Mouse (Mus musculus) lung, embryonic 15.5 days (tissue): ENCODE results near the gene Srpx. TPM values are rescaled to one million over a fixed set of nuclear protein-coding genes. Genes with fewer than 3 reads are reported as not detected.

Experiments used
- ATAC-seq: fragments of 200-750 bp; cut with Nextera tagmentation; 2 replicates; pipeline ENCODE4 v1.8.0; 2017; ENCODE audit warnings: moderate number of reproducible peaks, borderline replicate concordance; ENCODE audit not compliant: low FRiP score, low TSS enrichment; ENCODE audit errors: extremely low read depth
- H3K27ac ChIP-seq: fragments of 300-500 bp; sonication (generic); 2 replicates; pipeline ENCODE4 v1.5.1; 2015; ENCODE audit warnings: moderate library complexity, mild to moderate bottlenecking, inconsistent platforms
- H3K27me3 ChIP-seq: fragments of 300-500 bp; sonication (generic); 2 replicates; pipeline ENCODE4 v1.6.1; 2015; ENCODE audit warnings: inconsistent platforms
- H3K36me3 ChIP-seq: fragments of 300-500 bp; sonication (generic); 2 replicates; pipeline ENCODE4 v1.6.1; 2015; ENCODE audit warnings: inconsistent platforms
- H3K4me1 ChIP-seq: fragments of 300-500 bp; sonication (generic); 2 replicates; pipeline ENCODE4 v1.6.1; 2015; ENCODE audit warnings: inconsistent platforms
- H3K4me2 ChIP-seq: fragments of 300-500 bp; sonication (generic); 2 replicates; pipeline ENCODE4 v1.6.1; 2015; ENCODE audit warnings: inconsistent platforms, mild to moderate bottlenecking, moderate library complexity
- H3K4me3 ChIP-seq: fragments of 300-500 bp; sonication (generic); 2 replicates; pipeline ENCODE4 v1.5.1; 2015; ENCODE audit warnings: mild to moderate bottlenecking, inconsistent platforms
- H3K9ac ChIP-seq: fragments of 300-500 bp; sonication (generic); 2 replicates; pipeline ENCODE4 v1.6.1; 2015; ENCODE audit warnings: inconsistent platforms
- H3K9me3 ChIP-seq: fragments of 300-500 bp; sonication (generic); 2 replicates; pipeline ENCODE4 v1.6.1; 2016; ENCODE audit warnings: inconsistent platforms
- WGBS: fragments of 180-500 bp; shearing (Covaris S2); methylation state at CpG from one replicate; pipeline ENCODE4 v1.1.7; 2015; 5-methylcytosine and 5-hydroxymethylcytosine counted together
- polyA plus RNA-seq: library from polyadenylated mRNA; unstranded; fragments of >200 nt; fragmentation: Nextera tagmentation; extraction: Ambion mirVana; gene quantifications from 2 replicates; pipeline ENCODE4 v1.2.1, GENCODE M21; 2015

The Srpx gene
- polyA plus RNA-seq, 1 experiment from 2014 or later = 20.5 TPM

DNA sequence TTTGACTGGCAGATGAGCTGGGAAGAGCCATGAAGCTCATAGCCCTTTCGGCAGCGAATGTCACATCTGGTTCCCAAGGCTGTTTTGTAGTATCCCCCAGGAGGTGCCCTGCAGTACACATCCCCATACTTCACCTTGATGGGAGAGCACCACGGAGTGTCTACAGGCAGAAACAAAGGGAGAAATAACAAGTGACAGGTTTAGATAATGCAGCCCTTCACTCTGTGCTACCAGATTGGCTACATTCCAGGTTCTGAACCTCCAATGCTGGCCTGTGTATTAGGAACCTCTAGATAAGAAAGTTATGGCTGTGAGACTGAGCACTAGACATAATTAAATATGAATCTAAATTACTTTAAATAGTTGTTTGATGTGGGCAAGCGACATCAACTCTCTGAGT, 48.1 kb downstream of the Srpx start:
- H3K4me3 ChIP-seq = no peak overlapping the region
- no peak overlapping the region for H3K9ac ChIP-seq
- no peak overlapping the region for H3K4me2 ChIP-seq
- 68% methylated on average over 4 of the region's 4 CpGs for WGBS
- H3K27ac ChIP-seq = no peak overlapping the region
- no peaks in the 10 kb centered on the region for H3K9me3 ChIP-seq
- H3K36me3 ChIP-seq = no peaks in the 10 kb centered on the region
- no peaks in the 10 kb centered on the region for H3K27me3 ChIP-seq
- no peaks in the 10 kb centered on the region for H3K4me1 ChIP-seq
- no peak for ATAC-seq

DNA sequence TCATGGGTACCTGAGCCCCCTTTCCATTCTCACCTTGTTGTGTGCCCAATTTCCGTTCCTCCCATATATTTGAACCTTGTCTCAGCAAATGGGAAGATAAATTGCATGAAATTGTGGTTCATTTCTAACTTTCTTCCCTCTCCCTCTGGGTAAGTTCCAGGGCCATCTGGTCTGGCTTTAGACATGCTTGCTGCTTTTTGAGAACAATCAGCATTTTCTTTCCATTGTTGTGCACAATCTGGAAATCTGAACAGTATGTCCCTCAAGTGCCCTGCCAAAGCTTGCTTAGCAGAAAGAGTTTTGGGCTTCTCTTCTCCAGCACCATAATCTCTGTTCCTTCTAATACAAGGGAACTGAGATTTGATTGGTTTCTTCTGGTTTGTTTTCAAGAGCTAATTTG, 53.7 kb downstream of the Srpx start:
- Histone ChIP-seq H3K27me3 (no peaks in the 10 kb centered on the region), H3K9ac (no peak overlapping the region), H3K4me3 (no peak overlapping the region), H3K9me3 (no peaks in the 10 kb centered on the region), H3K4me2 (no peak overlapping the region), H3K36me3 (no peaks in the 10 kb centered on the region), H3K4me1 (no peaks in the 10 kb centered on the region), H3K27ac (no peak overlapping the region)
- WGBS = 74% methylated on average over 1 of the region's 1 CpGs
- no peak for ATAC-seq

DNA sequence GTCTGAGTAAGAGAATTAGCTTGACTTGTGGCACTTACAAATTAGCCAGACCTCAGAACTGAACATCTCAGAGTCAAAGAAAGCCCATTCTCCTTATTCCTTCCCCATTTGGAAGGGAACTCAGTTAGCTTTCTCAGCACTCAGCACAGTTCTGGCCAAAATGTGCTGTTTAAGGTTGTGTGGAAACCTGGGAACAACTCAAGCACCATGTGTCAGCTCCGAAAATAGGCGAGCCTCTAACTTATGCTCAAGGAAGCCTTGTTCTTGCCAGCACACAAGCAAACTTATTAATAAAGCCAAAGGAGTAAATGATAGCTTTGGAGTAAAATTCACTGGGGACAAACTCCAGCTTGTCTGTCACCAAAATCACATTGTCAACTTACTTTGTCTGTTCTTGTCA, 54.1 kb downstream of the Srpx start:
- no peaks in the 10 kb centered on the region for H3K36me3 ChIP-seq
- no peak overlapping the region for H3K4me2 ChIP-seq
- no peak for ATAC-seq
- H3K27ac ChIP-seq = no peak overlapping the region
- H3K27me3 ChIP-seq = no peaks in the 10 kb centered on the region
- no peaks in the 10 kb centered on the region for H3K4me1 ChIP-seq
- WGBS = 70% methylated on average over 2 of the region's 2 CpGs
- no peak overlapping the region for H3K4me3 ChIP-seq
- no peaks in the 10 kb centered on the region for H3K9me3 ChIP-seq
- no peak overlapping the region for H3K9ac ChIP-seq

DNA sequence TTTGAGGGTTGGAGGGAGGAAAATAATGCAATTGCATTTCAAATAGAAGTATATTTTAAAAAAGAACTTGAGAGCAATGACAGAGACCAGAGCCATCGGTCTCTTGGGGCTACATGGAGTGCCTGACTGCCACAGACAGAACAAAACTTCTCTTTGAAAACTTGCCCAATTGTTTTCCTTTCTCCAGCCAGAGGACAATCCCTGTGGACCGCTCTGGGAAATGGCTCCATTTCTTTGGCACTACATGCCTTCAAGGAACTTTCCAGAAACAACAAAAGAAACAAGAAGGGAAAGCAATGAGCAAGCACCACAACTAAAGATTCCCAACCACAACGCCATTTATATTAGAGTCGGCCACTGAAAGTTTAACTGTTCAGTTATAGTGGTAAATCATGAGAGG, 55.3 kb downstream of the Srpx start:
- Histone ChIP-seq H3K27me3 (no peaks in the 10 kb centered on the region), H3K9me3 (no peaks in the 10 kb centered on the region), H3K9ac (no peak overlapping the region), H3K4me1 (no peaks in the 10 kb centered on the region), H3K27ac (no peak overlapping the region), H3K36me3 (no peaks in the 10 kb centered on the region), H3K4me2 (no peak overlapping the region), H3K4me3 (no peak overlapping the region)
- ATAC-seq = no peak
- WGBS = 73% methylated on average over 4 of the region's 4 CpGs

DNA sequence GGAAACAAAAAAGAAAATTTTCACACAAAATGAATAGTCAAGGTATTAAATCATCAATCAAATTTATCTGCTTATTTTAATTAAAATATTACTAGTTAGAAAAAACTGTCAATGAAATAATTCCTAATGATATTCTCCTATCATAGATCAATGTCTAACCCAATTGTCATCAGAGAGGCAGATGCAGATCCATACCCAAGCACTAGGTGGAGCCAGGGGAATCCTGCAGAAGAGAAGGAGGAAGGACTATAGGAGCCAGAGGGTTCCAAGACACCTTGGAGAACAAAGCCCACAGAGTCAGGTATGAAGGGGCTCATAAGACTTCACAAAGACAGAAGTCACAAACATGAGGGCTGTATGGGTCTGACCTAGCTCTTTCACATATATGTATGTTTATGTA, 82.8 kb downstream of the Srpx start:
- no peaks in the 10 kb centered on the region for H3K9me3 ChIP-seq

DNA sequence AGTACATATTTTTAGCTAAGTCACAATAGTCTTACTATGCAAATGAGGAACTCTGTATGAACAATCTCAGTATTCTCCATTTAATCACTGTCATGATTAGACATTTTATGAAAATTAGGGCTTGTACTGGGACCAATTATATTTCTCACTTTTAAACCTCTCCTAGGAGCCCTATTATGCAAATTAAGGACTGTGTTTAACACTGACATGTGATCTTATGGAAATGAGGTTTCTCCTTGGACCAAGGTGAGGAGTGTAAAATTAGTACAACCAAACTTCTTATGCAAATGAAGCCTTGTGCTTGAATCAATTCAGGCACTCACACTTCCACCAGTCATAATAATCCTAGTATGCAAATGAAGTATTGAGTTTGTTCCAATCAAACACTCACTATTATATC, 107.3 kb downstream of the Srpx start:
- Histone ChIP-seq H3K27me3 (no peaks in the 10 kb centered on the region), H3K4me3 (no peak overlapping the region), H3K9ac (no peak overlapping the region), H3K4me2 (no peak overlapping the region), H3K36me3 (no peaks in the 10 kb centered on the region), H3K9me3 (no peaks in the 10 kb centered on the region), H3K27ac (no peak overlapping the region), H3K4me1 (no peaks in the 10 kb centered on the region)
- ATAC-seq = no peak

More for the DNA sequence above, 82.8 kb downstream of the Srpx start:
- H3K36me3 ChIP-seq = no peaks in the 10 kb centered on the region
- H3K27me3 ChIP-seq = no peaks in the 10 kb centered on the region
- H3K9ac ChIP-seq = no peak overlapping the region
- no peak overlapping the region for H3K27ac ChIP-seq
- H3K4me2 ChIP-seq = no peak overlapping the region
- H3K4me3 ChIP-seq = no peak overlapping the region
- no peaks in the 10 kb centered on the region for H3K4me1 ChIP-seq
- no peak for ATAC-seq

DNA sequence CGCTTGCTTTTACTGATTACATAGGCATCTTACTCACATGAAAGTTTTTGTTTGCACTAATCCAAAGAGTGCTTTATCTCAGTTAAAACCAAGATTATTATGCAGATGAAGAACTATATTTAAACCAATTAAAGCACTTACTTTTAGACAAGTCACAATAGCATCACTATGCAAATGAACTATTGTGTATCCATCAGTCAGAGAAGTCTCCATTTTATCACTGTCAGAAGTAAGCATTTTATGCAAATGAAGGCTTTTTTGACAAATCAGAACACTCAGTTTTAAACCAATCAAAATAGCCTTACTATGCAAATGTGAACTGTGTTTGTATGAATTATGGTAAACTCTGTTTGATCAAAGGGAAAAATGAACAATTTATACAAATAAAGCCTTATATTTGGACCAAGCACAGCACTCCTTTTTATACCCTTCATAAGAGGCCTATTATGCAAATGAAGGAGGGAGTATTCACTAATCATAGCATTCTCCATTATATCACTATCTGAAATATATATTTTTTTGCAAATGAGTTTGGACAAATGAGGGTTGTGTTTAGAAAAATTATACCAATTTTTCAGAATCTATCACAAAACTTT, 109.7 kb downstream of the Srpx start:
- Histone ChIP-seq H3K36me3 (no peaks in the 10 kb centered on the region), H3K9me3 (no peaks in the 10 kb centered on the region), H3K9ac (no peak overlapping the region), H3K4me3 (no peak overlapping the region), H3K27ac (no peak overlapping the region), H3K4me2 (no peak overlapping the region), H3K4me1 (no peaks in the 10 kb centered on the region), H3K27me3 (no peaks in the 10 kb centered on the region)
- ATAC-seq = no peak
- WGBS = 88% methylated on average over 1 of the region's 1 CpGs

DNA sequence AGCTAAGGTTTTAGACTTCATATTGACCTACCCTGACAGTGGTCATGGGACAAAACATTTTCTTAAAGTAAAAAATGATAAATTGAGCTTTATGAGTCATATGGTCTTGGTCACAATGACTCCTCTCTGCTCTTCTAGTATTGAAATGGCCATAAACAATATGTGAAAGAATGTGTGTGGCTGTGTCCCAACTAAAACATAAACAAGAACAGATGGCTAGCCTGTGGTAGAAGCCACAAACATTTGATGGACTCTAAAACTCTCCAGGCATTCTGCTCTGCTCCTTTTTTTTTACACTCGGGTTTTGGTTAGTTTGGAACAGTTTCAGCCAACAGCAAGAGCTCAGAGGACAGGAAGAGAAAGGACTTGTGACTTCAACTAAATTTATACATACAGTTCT, 111.6 kb downstream of the Srpx start:
- no peaks in the 10 kb centered on the region for H3K36me3 ChIP-seq
- H3K9me3 ChIP-seq = no peaks in the 10 kb centered on the region
- no peak for ATAC-seq
- H3K4me2 ChIP-seq = no peak overlapping the region
- H3K4me1 ChIP-seq = no peaks in the 10 kb centered on the region
- no peaks in the 10 kb centered on the region for H3K27me3 ChIP-seq
- no peak overlapping the region for H3K9ac ChIP-seq
- H3K27ac ChIP-seq = no peak overlapping the region
- WGBS = 50% methylated on average over 1 of the region's 1 CpGs
- H3K4me3 ChIP-seq = no peak overlapping the region

DNA sequence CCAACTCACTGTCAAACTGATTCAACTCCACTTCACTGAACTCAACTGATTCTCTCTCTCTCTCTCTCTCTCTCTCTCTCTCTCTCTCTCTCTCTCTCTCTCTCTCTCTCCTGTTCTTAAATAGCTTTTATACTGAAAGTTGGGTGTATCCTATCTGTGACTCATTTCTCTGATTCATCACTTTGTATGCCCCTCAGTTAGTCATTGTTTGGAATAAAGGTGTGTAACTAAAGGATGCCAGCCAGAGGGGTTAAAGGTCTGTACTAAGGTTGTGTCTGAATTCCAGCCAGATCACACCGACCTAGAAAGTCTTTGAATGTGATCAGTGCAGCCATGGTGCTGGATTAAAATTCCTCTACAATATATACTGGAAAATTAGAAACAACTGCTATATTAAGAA, 116.8 kb downstream of the Srpx start:
- H3K4me2 ChIP-seq = no peak overlapping the region
- no peak for ATAC-seq
- no peaks in the 10 kb centered on the region for H3K36me3 ChIP-seq
- no peak overlapping the region for H3K27ac ChIP-seq
- H3K4me3 ChIP-seq = no peak overlapping the region
- H3K4me1 ChIP-seq = no peaks in the 10 kb centered on the region
- WGBS = 61% methylated on average over 1 of the region's 1 CpGs
- H3K9ac ChIP-seq = no peak overlapping the region
- no peaks in the 10 kb centered on the region for H3K9me3 ChIP-seq
- no peaks in the 10 kb centered on the region for H3K27me3 ChIP-seq

Other genes with a start within 250 kb of the Srpx start
- 0.70 and 0.96 TPM in 2 replicates for gene Sytl5, start 232.1 kb downstream of the Srpx start, polyA plus RNA-seq
- gene Rpgr, start 99.2 kb upstream of the Srpx start, polyA plus RNA-seq = 16.4 and 17.3 TPM in 2 replicates
- 0.06 and 0.31 TPM in 2 replicates for gene Otc, start 134.6 kb upstream of the Srpx start, polyA plus RNA-seq